Mouse (Mus musculus) adrenal gland, adult 18-20 months (tissue): ENCODE results near the gene Ndst2. TPM values are rescaled to one million over a fixed set of nuclear protein-coding genes. Genes with fewer than 3 reads are reported as not detected.

Source experiments
- microRNA-seq, 2 experiments: library from miRNA; unstranded; fragments of <30 nt; microRNA quantifications; one replicate each; pipeline ENCODE4 v1.2.0; 2021; ENCODE audit warnings: borderline number of aligned reads in 2 of 2
- total RNA-seq, 2 experiments: library from RNA; stranded (reverse); gene quantifications; 1 replicate in 1 of 2; 2 replicates in 1 of 2; pipeline ENCODE4 v1.2.3; 2021

The Ndst2 gene
- total RNA-seq, 2 experiments from 2014 or later: 21.6 to 26.1 TPM

Small RNAs within 50 kb of the gene (microRNA-seq; reads per million reads assigned to microRNA genes)
- 0.61 to 1.4 reads per million in 2 experiments for gene Mir6946

Other genes starting within 250 kb of the Ndst2 start
- gene Mss51, start 237.7 kb downstream of the Ndst2 start, total RNA-seq: under 1 TPM; 0.60 to 0.70 TPM
- 10 to 100 TPM; 60.5 to 61.1 TPM for gene Ppp3cb, start 188.0 kb downstream of the Ndst2 start, total RNA-seq
- gene Usp54, start 93.5 kb downstream of the Ndst2 start, total RNA-seq: 10 to 100 TPM; 11.2 to 14.5 TPM
- 1 to 10 TPM in 1 of 2 experiments, not detected in 1; 1.8 TPM for gene Myoz1, start 78.0 kb downstream of the Ndst2 start, total RNA-seq
- gene Synpo2l, start 66.2 kb downstream of the Ndst2 start, total RNA-seq: under 1 TPM; 0.20 to 0.67 TPM
- 100 to 1,000 TPM; 120 to 132 TPM for gene Sec24c, start 60.3 kb downstream of the Ndst2 start, total RNA-seq
- gene Fut11, start 39.6 kb downstream of the Ndst2 start, total RNA-seq: 10 to 100 TPM; 12.2 to 16.8 TPM
- gene Chchd1, start 31.6 kb downstream of the Ndst2 start, total RNA-seq: 10 to 100 TPM; 80.8 to 90.3 TPM
- gene Zswim8, start 27.0 kb downstream of the Ndst2 start, total RNA-seq: 100 to 1,000 TPM; 129 to 136 TPM
- 10 to 100 TPM; 38.2 to 51.8 TPM for gene Camk2g, start 59.5 kb upstream of the Ndst2 start, total RNA-seq
- 10 to 100 TPM; 20.9 to 29.8 TPM for gene Plau, start 102.1 kb upstream of the Ndst2 start, total RNA-seq
- gene Vcl, start 194.8 kb upstream of the Ndst2 start, total RNA-seq: 100 to 1,000 TPM in 1 of 2 experiments, 10 to 100 TPM in 1; 83.0 to 123 TPM